Mouse (Mus musculus) CH12.LX (cell line): Measurements from ENCODE around the gene Gpr137b. TPM values are rescaled to one million over a fixed set of nuclear protein-coding genes. Genes with fewer than 3 reads are reported as not detected.
"Not testable (repeated sequence)": the region's sequence is repeated elsewhere in the genome, so short reads cannot be mapped to it uniquely, and the experiment has no call there.

ENCODE experiments used
- DNase-seq: peaks from one replicate; pipeline ENCODE4 v3.0.0-alpha.2; 2013; ENCODE audit errors: extremely low read depth
- H3K27ac ChIP-seq: 2 replicates; pipeline ENCODE4 v1.5.1; 2012; ENCODE audit warnings: low read depth, mild to moderate bottlenecking, control low read depth, moderate library complexity; ENCODE audit not compliant: insufficient read depth
- H3K27me3 ChIP-seq: replicated peaks from 2 replicates; pipeline ENCODE3; 2012; ENCODE audit warnings: inconsistent platforms
- H3K36me3 ChIP-seq, 2 experiments: replicated peaks in 1 of 2; 2 replicates each; pipeline versions ENCODE3 to v1.6.1; 2012; ENCODE audit warnings: inconsistent platforms in 1 of 2, low read length in 1 of 2, mild to moderate bottlenecking in 1 of 2, mixed read lengths in 1 of 2, moderate library complexity in 1 of 2; ENCODE audit not compliant: control insufficient read depth in 1 of 2, insufficient read depth in 1 of 2
- H3K4me1 ChIP-seq, 2 experiments: 2 replicates each; pipeline ENCODE4 v1.6.1; 2012; ENCODE audit warnings: inconsistent platforms in 1 of 2, moderate library complexity in 1 of 2; ENCODE audit not compliant: insufficient read depth in 2 of 2, control insufficient read depth in 1 of 2
- H3K4me2 ChIP-seq: 2 replicates; pipeline ENCODE4 v1.6.1; 2012; ENCODE audit warnings: low read depth, mild to moderate bottlenecking, control low read depth; ENCODE audit not compliant: poor library complexity, insufficient read depth, severe bottlenecking
- H3K4me3 ChIP-seq, 3 experiments: fragments of 150-350 bp in 1 of 3; sonication (generic) in 1 of 3; replicated peaks in 1 of 3; 2 replicates each; pipeline versions ENCODE3 to v1.5.1; 2011 to 2012; ENCODE audit warnings: low read depth in 2 of 3, low read length in 2 of 3, mild to moderate bottlenecking in 2 of 3, moderate library complexity in 2 of 3, control low read depth in 1 of 3, improper control_type of control experiment in 1 of 3, inconsistent platforms in 1 of 3, mixed read lengths in 1 of 3; ENCODE audit not compliant: poor library complexity in 1 of 3
- H3K79me2 ChIP-seq: replicated peaks from 2 replicates; pipeline ENCODE4 v1.6.1; 2012; ENCODE audit warnings: mild to moderate bottlenecking, moderate library complexity; ENCODE audit not compliant: control insufficient read depth, poor library complexity, insufficient read depth, severe bottlenecking; ENCODE audit errors: extremely low read depth
- H3K9ac ChIP-seq: 2 replicates; pipeline ENCODE4 v1.6.1; 2012; ENCODE audit warnings: low read depth, mild to moderate bottlenecking, control low read depth, moderate library complexity; ENCODE audit not compliant: insufficient read depth
- H3K9me3 ChIP-seq: replicated peaks from 2 replicates; pipeline ENCODE3; 2012; ENCODE audit warnings: low read length, inconsistent platforms, mixed read lengths
- dilution Hi-C: fragments of 300-500 bp; cut with MboI; formaldehyde crosslinking; loops from 2 replicates; pipeline ENCODE4 v1.14.3; 2020; ENCODE audit warnings: low sequenced_read_pairs; ENCODE audit not compliant: extremely low pct_unique_long_range_greater_than_20kb, extremely low pct_ligation_motif_present
- in situ Hi-C: fragments of 300-500 bp; cut with MboI; formaldehyde crosslinking; loops from 3 replicates; pipeline ENCODE4 v1.14.3; 2019; ENCODE audit warnings: low sequenced_read_pairs, low pct_ligation_motif_present, low pct_unique_long_range_greater_than_20kb, mixed read lengths
- polyA plus RNA-seq: library from polyadenylated mRNA; unstranded; fragments of >175 nt; gene quantifications from 2 replicates; pipeline ENCODE4 v1.2.1, GENCODE M21; 2012; ENCODE audit warnings: low read depth; ENCODE audit not compliant: insufficient read length
- total RNA-seq, 2 experiments: library from RNA; depleted of rRNA; stranded (reverse); fragments of 300-350 nt in 1 of 2; fragments of >200 nt in 1 of 2; gene quantifications; 2 replicates each; pipeline ENCODE4 v1.2.3; 2012 to 2014

The Gpr137b gene
- total and polyA plus RNA-seq, 3 experiments = 7.7 to 28.8 (median 10.0) TPM

GRCm38 (mm10) chr13:13403366-13403765, 9.6 kb upstream of the Gpr137b start:
- H3K27me3 ChIP-seq, H3K4me2 ChIP-seq, dilution Hi-C loops, H3K79me2 ChIP-seq, H3K9me3 ChIP-seq, H3K27ac ChIP-seq, H3K36me3 ChIP-seq, H3K4me3 ChIP-seq, H3K9ac ChIP-seq, DNase-seq, H3K4me1 ChIP-seq: not testable (repeated sequence)
- in situ Hi-C loops = loop anchor here (25.0 kb wide), 1 partner anchor 166 kb away; no protein-coding TSS in a partner anchor

- H3K36me3 ChIP-seq, H3K4me3 ChIP-seq, H3K9ac ChIP-seq, H3K4me2 ChIP-seq, H3K79me2 ChIP-seq, DNase-seq, dilution Hi-C loops, H3K4me1 ChIP-seq, H3K9me3 ChIP-seq, H3K27me3 ChIP-seq, H3K27ac ChIP-seq: not testable (repeated sequence)
- in situ Hi-C loops = loop anchor here (25.0 kb wide), 1 partner anchor 166 kb away; no protein-coding TSS in a partner anchor
Measured at GRCm38 (mm10) chr13:13402818-13403217, 9.0 kb upstream of the Gpr137b start.

- H3K79me2 ChIP-seq, H3K9me3 ChIP-seq, H3K4me2 ChIP-seq, dilution Hi-C loops, H3K4me1 ChIP-seq, H3K27ac ChIP-seq, H3K9ac ChIP-seq, H3K4me3 ChIP-seq, H3K27me3 ChIP-seq, DNase-seq, H3K36me3 ChIP-seq: not testable (repeated sequence)
- in situ Hi-C loops = loop anchor here (25.0 kb wide), 1 partner anchor 164 kb away; no protein-coding TSS in a partner anchor
Measured at GRCm38 (mm10) chr13:13400851-13401250, 7.0 kb upstream of the Gpr137b start.

- peak overlapping the region; percentile 56; the same call in 1 of the 2 replicates for H3K4me2 ChIP-seq
- in situ Hi-C loops, H3K79me2 ChIP-seq, H3K27me3 ChIP-seq, H3K9me3 ChIP-seq, H3K4me1 ChIP-seq, dilution Hi-C loops, H3K36me3 ChIP-seq, DNase-seq, H3K27ac ChIP-seq, H3K9ac ChIP-seq: not testable (repeated sequence)
- H3K4me3 ChIP-seq = peak overlapping the region in 2 of 3 experiments; percentile 38 to 64
Measured at GRCm38 (mm10) chr13:13394096-13394395, 232 bp upstream of the Gpr137b start.

DNA sequence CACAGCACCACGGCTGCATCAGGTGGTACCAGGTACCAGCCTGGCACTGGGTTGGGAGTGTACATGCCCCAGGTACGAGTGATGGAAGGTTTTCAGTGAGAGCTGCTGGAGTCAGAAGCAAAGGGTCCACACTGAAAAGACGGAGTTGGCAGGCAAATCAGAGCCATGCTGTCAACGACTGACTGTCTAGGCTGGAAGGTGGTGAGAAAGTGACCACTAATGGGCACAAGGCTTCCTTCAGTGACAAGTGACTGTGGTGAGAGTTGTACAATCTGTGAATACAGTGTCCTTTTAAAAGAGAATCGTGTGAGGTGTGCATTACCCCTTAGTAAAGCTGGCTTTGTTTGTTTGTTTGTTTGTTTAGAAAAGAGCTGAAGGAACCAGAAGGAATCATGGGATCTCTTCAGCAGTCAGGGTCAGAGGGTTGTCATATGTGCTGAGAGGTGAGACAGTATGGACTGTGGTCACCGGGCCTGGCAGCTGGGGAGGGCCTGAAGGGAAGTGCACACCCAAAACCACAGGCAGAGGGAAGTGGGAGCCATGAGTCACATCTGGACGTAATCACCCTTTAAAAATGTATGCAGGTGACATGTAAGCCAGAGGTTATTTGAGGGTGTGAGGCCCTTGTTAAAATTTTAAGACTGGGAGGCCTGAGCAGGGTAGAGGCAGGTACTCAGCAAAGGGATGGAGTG, 15.5 kb downstream of the Gpr137b start:
- H3K9ac ChIP-seq, dilution Hi-C loops, H3K4me2 ChIP-seq, DNase-seq, H3K9me3 ChIP-seq, H3K4me3 ChIP-seq, H3K79me2 ChIP-seq, in situ Hi-C loops, H3K36me3 ChIP-seq, H3K27me3 ChIP-seq, H3K4me1 ChIP-seq, H3K27ac ChIP-seq: not testable (repeated sequence)
